Mouse (Mus musculus) midbrain, postnatal 0 days (tissue): Measurements from ENCODE around the gene Fer1l5. TPM values are rescaled to one million over a fixed set of nuclear protein-coding genes. Genes with fewer than 3 reads are reported as not detected.
A peak's percentile ranks its signal among the peaks of the same experiment; 100 is the strongest.

ENCODE experiments used
- ATAC-seq: fragments of 200-750 bp; cut with Nextera tagmentation; 2 replicates; pipeline ENCODE4 v1.8.0; 2017; ENCODE audit warnings: moderate number of reproducible peaks, mild to moderate bottlenecking, moderate TSS enrichment, moderate library complexity; ENCODE audit not compliant: low FRiP score
- DNase-seq: peaks from one replicate; pipeline ENCODE4 v3.0.0-alpha.2; 2015; ENCODE audit warnings: low spot score
- H3K27ac ChIP-seq: fragments of 300-500 bp; sonication (generic); 2 replicates; pipeline ENCODE4 v1.5.1; 2014; ENCODE audit warnings: low read depth, mild to moderate bottlenecking, low read length, mixed read lengths
- H3K27me3 ChIP-seq: fragments of 300-500 bp; sonication (generic); 2 replicates; pipeline ENCODE4 v1.6.1; 2014; ENCODE audit warnings: low read length, control low read depth, mixed read lengths; ENCODE audit not compliant: insufficient read depth
- H3K36me3 ChIP-seq: fragments of 300-500 bp; sonication (generic); 2 replicates; pipeline ENCODE4 v1.6.1; 2014; ENCODE audit warnings: low read length, control low read depth, mixed read lengths; ENCODE audit not compliant: insufficient read depth
- H3K4me1 ChIP-seq: fragments of 300-500 bp; sonication (generic); 2 replicates; pipeline ENCODE4 v1.6.1; 2014; ENCODE audit warnings: mild to moderate bottlenecking, control low read depth, antibody characterized with exemption, low read length, mixed read lengths; ENCODE audit not compliant: insufficient read depth
- H3K4me2 ChIP-seq: fragments of 300-500 bp; sonication (generic); 2 replicates; pipeline ENCODE4 v1.6.1; 2014; ENCODE audit warnings: low read depth, mild to moderate bottlenecking, low read length, mixed read lengths; ENCODE audit not compliant: poor library complexity, severe bottlenecking
- H3K4me3 ChIP-seq: fragments of 300-500 bp; sonication (generic); 2 replicates; pipeline ENCODE4 v1.5.1; 2014; ENCODE audit warnings: low read depth, mild to moderate bottlenecking, low read length, moderate library complexity
- H3K9ac ChIP-seq: fragments of 300-500 bp; sonication (generic); replicated peaks from 2 replicates; pipeline ENCODE4 v1.6.1; 2014; ENCODE audit warnings: mild to moderate bottlenecking, low read length, moderate library complexity, mixed read lengths; ENCODE audit not compliant: poor library complexity, severe bottlenecking
- H3K9me3 ChIP-seq: fragments of 300-500 bp; sonication (generic); 2 replicates; pipeline ENCODE4 v1.6.1; 2016; ENCODE audit warnings: low read length, control low read depth
- CTCF ChIP-seq: IDR thresholded peaks from 2 replicates; pipeline ENCODE4 v1.5.1; 2016; ENCODE audit warnings: antibody characterized with exemption, mild to moderate bottlenecking
- WGBS: fragments of 180-500 bp; shearing (Covaris S2); extraction: QIAGEN DNeasy Blood & Tissue Kit; methylation state at CpG from one replicate; pipeline ENCODE4 v1.1.7; 2014; 5-methylcytosine and 5-hydroxymethylcytosine counted together
- polyA plus RNA-seq: library from polyadenylated mRNA; unstranded; fragments of >200 nt; fragmentation: Nextera tagmentation; extraction: Ambion mirVana; gene quantifications from 2 replicates; pipeline ENCODE4 v1.2.1, GENCODE M21; 2015
- total RNA-seq: library from RNA; depleted of rRNA; stranded (reverse); fragments of >200 nt; gene quantifications from 2 replicates; pipeline ENCODE4 v1.2.3, GENCODE M21; 2014

Fer1l5 gene
- total and polyA plus RNA-seq, 2 experiments from 2014 or later, result 1.0 TPM; not detected in 1

- Histone ChIP-seq H3K9ac (no peak overlapping the region), H3K4me2 (no peak overlapping the region), H3K36me3 (no peaks in the 10 kb centered on the region), H3K4me3 (no peak overlapping the region), H3K4me1 (peaks cover 7% of the 10 kb centered on the region; the same call in 1 of the 2 replicates), H3K27me3 (no peaks in the 10 kb centered on the region), H3K27ac (no peak overlapping the region), H3K9me3 (no peaks in the 10 kb centered on the region)
- no peak for TF ChIP-seq CTCF
- ATAC-seq, result no peak
- DNase-seq, result no peak
- WGBS, result 24% methylated on average over 6 of the region's 6 CpGs
Measured at GRCm38 (mm10) chr1:36397041-36397440, 24.9 kb downstream of the Fer1l5 start.

GRCm38 (mm10) chr1:36401509-36401908 is 29.4 kb downstream of the Fer1l5 start:
- peak; percentile 82 for ATAC-seq
- Histone ChIP-seq H3K4me1 (peaks cover 9% of the 10 kb centered on the region; the same call in 1 of the 2 replicates), H3K4me3 (no peak overlapping the region), H3K36me3 (no peaks in the 10 kb centered on the region), H3K27me3 (no peaks in the 10 kb centered on the region), H3K9me3 (no peaks in the 10 kb centered on the region), H3K27ac (peak overlapping the region; percentile 78), H3K9ac (no peak overlapping the region), H3K4me2 (no peak overlapping the region)
- peak; percentile 79 for DNase-seq
- WGBS, result 30% methylated on average over 4 of the region's 4 CpGs
- no peak for TF ChIP-seq CTCF

GRCm38 (mm10) chr1:36404531-36404930 is 32.4 kb downstream of the Fer1l5 start:
- Histone ChIP-seq H3K36me3 (no peaks in the 10 kb centered on the region), H3K27me3 (no peaks in the 10 kb centered on the region), H3K9ac (no peak overlapping the region), H3K9me3 (no peaks in the 10 kb centered on the region), H3K27ac (no peak overlapping the region), H3K4me2 (no peak overlapping the region), H3K4me3 (no peak overlapping the region), H3K4me1 (peaks cover 9% of the 10 kb centered on the region; the same call in 1 of the 2 replicates)
- no peak for TF ChIP-seq CTCF
- ATAC-seq (no peak), DNase-seq (no peak)
- WGBS, result 85% methylated on average over 6 of the region's 6 CpGs

- peaks cover 74% of the 10 kb centered on the region for H3K36me3 ChIP-seq
- H3K4me3 ChIP-seq, result no peak overlapping the region
- H3K27me3 ChIP-seq, result no peaks in the 10 kb centered on the region
- H3K27ac ChIP-seq, result no peak overlapping the region
- no peak for TF ChIP-seq CTCF
- no peak for ATAC-seq
- WGBS, result 93% methylated on average over 2 of the region's 2 CpGs
- H3K4me2 ChIP-seq, result no peak overlapping the region
- DNase-seq, result no peak
- no peaks in the 10 kb centered on the region for H3K9me3 ChIP-seq
- no peak overlapping the region for H3K9ac ChIP-seq
- H3K4me1 ChIP-seq, result no peaks in the 10 kb centered on the region
Measured at GRCm38 (mm10) chr1:36429511-36429910, 57.4 kb downstream of the Fer1l5 start.

GRCm38 (mm10) chr1:36432999-36433398 is 60.9 kb downstream of the Fer1l5 start:
- DNase-seq (no peak), ATAC-seq (no peak)
- Histone ChIP-seq H3K27ac (no peak overlapping the region), H3K9ac (no peak overlapping the region), H3K4me2 (no peak overlapping the region), H3K4me3 (no peak overlapping the region), H3K4me1 (no peaks in the 10 kb centered on the region), H3K9me3 (no peaks in the 10 kb centered on the region), H3K27me3 (no peaks in the 10 kb centered on the region), H3K36me3 (peaks cover 62% of the 10 kb centered on the region)
- no peak for TF ChIP-seq CTCF
- 93% methylated on average over 4 of the region's 4 CpGs for WGBS

GRCm38 (mm10) chr1:36433616-36434015 is 61.5 kb downstream of the Fer1l5 start:
- Histone ChIP-seq H3K36me3 (peaks cover 62% of the 10 kb centered on the region), H3K9me3 (no peaks in the 10 kb centered on the region), H3K4me2 (no peak overlapping the region), H3K4me1 (no peaks in the 10 kb centered on the region), H3K4me3 (no peak overlapping the region), H3K9ac (no peak overlapping the region), H3K27ac (no peak overlapping the region), H3K27me3 (no peaks in the 10 kb centered on the region)
- no peak for TF ChIP-seq CTCF
- DNase-seq (no peak), ATAC-seq (no peak)
- 95% methylated on average over 3 of the region's 3 CpGs for WGBS
